Mouse (Mus musculus) left cerebral cortex, postnatal 36 days (tissue): Measurements from ENCODE around the gene Racgap1. TPM values are rescaled to one million over a fixed set of nuclear protein-coding genes. Genes with fewer than 3 reads are reported as not detected.

Experiments used
- total RNA-seq, 2 experiments: library from RNA; stranded (reverse); gene quantifications; 2 replicates each; pipeline ENCODE4 v1.2.3; 2021

Gene Racgap1
- total RNA-seq, 2 experiments from 2014 or later: 8.3 to 10.1 TPM

Other genes starting within 250 kb of the Racgap1 start
- 10 to 100 TPM; 19.4 to 21.4 TPM for gene Nckap5l, start 193.9 kb downstream of the Racgap1 start, total RNA-seq
- gene Bcdin3d, start 176.9 kb downstream of the Racgap1 start, total RNA-seq: 1 to 10 TPM; 3.9 to 6.6 TPM
- 100 to 1,000 TPM; 365 to 407 TPM for gene Faim2, start 123.5 kb downstream of the Racgap1 start, total RNA-seq
- gene Aqp2, start 72.6 kb downstream of the Racgap1 start, total RNA-seq: not detected
- gene Aqp5, start 60.9 kb downstream of the Racgap1 start, total RNA-seq: under 1 TPM; 0.23 to 0.37 TPM
- gene Aqp6, start 50.3 kb downstream of the Racgap1 start, total RNA-seq: under 1 TPM; 0.48 to 0.81 TPM
- gene Asic1, start 18.7 kb upstream of the Racgap1 start, total RNA-seq: 10 to 100 TPM; 59.1 to 79.8 TPM
- 100 to 1,000 TPM; 159 to 164 TPM for gene Smarcd1, start 50.5 kb upstream of the Racgap1 start, total RNA-seq
- 10 to 100 TPM in 1 of 2 experiments, 1 to 10 TPM in 1; 9.2 to 10.4 TPM for gene Gm17349, start 53.8 kb upstream of the Racgap1 start, total RNA-seq
- 100 to 1,000 TPM in 1 of 2 experiments, 10 to 100 TPM in 1; 89.9 to 104 TPM for gene Gpd1, start 65.9 kb upstream of the Racgap1 start, total RNA-seq
- gene Cox14, start 74.0 kb upstream of the Racgap1 start, total RNA-seq: 100 to 1,000 TPM; 112 to 121 TPM
- 10 to 100 TPM; 32.3 to 42.2 TPM for gene Cers5, start 121.2 kb upstream of the Racgap1 start, total RNA-seq
- 10 to 100 TPM in 1 of 2 experiments, 1 to 10 TPM in 1; 8.2 to 10.7 TPM for gene Lima1, start 223.8 kb upstream of the Racgap1 start, total RNA-seq